ENCODE assay signal across 8 mouse cellular contexts in genomic region chr11:97302231-97302781, GRCm38 (mm10). TPM values are rescaled to one million over a fixed set of nuclear protein-coding genes. Genes with fewer than 3 reads are reported as not detected.
DNase-seq lines count a peak whose midpoint lies in the region; ATAC-seq lines count a peak whose summit lies in the region.

No protein-coding gene starts in this region.

- no peak overlapping the region for H3K9ac ChIP-seq in hindbrain, embryonic 15.5 days
- no peak overlapping the region for H3K9ac ChIP-seq in hindbrain, embryonic 11.5 days (ENCODE audit: low read depth, low read length)
- no peak overlapping the region for H3K9ac ChIP-seq in limb, embryonic 15.5 days

- H3K9me3 ChIP-seq in hindbrain, embryonic 15.5 days: no peaks in the 10 kb centered on the region
- H3K9me3 ChIP-seq in hindbrain, embryonic 11.5 days (ENCODE audit: control insufficient read depth, low read length): no peaks in the 10 kb centered on the region
- H3K9me3 ChIP-seq in heart, embryonic 10.5 days: no peaks in the 10 kb centered on the region
- H3K9me3 ChIP-seq in limb, embryonic 15.5 days: no peaks in the 10 kb centered on the region

- WGBS in hindbrain, embryonic 15.5 days: 30% methylated on average over 7 of the region's 7 CpGs
- 49% methylated on average over 7 of the region's 7 CpGs for WGBS in hindbrain, embryonic 11.5 days
- 34% methylated on average over 7 of the region's 7 CpGs for WGBS in heart, embryonic 10.5 days
- 26% methylated on average over 7 of the region's 7 CpGs for whole genome bisulfite sequencing in limb, embryonic 15.5 days

- no peak for DNase-seq in hindbrain, embryonic 11.5 days (ENCODE audit: low spot score)
- DNase-seq in Muller cell, postnatal 12 days (ENCODE audit: inconsistent ontology term): peak; percentile 83
- no peak for DNase-seq in heart, embryonic 10.5 days (ENCODE audit: low spot score)
- no peak for DNase-seq in cerebellum, postnatal 25 days
- DNase-seq in c-Kit-positive CD71-positive TER-119-positive erythroid progenitor cells, embryonic 14.5 days (ENCODE audit: low spot score): no peak
- no peak for DNase-seq in left cerebral cortex, postnatal 4 days

- 0 out of 2 replicates have a peak overlapping the region, but pooled peaks have one; percentile 37 for H3K27ac ChIP-seq in hindbrain, embryonic 15.5 days (replicated peaks)
- no peak overlapping the region for H3K27ac ChIP-seq in hindbrain, embryonic 11.5 days (ENCODE audit: low read depth, low read length)
- 0 out of 2 replicates have a peak overlapping the region, but pooled peaks have one; percentile 25 for H3K27ac ChIP-seq in heart, embryonic 10.5 days
- peak overlapping the region; percentile 72 for H3K27ac ChIP-seq in limb, embryonic 15.5 days

- no peaks in the 10 kb centered on the region for H3K36me3 ChIP-seq in hindbrain, embryonic 15.5 days
- no peaks in the 10 kb centered on the region for H3K36me3 ChIP-seq in hindbrain, embryonic 11.5 days (ENCODE audit: control insufficient read depth, insufficient read depth, low read length)
- H3K36me3 ChIP-seq in heart, embryonic 10.5 days: no peaks in the 10 kb centered on the region
- no peaks in the 10 kb centered on the region for H3K36me3 ChIP-seq in limb, embryonic 15.5 days

- intact Hi-C loops in left cerebral cortex, postnatal 4 days (cut with DNase I): no loop called here

- no peaks in the 10 kb centered on the region for H3K4me1 ChIP-seq in hindbrain, embryonic 15.5 days (replicated peaks)
- no peaks in the 10 kb centered on the region for H3K4me1 ChIP-seq in hindbrain, embryonic 11.5 days (replicated peaks; ENCODE audit: control insufficient read depth, insufficient read depth, low read length)
- peaks cover 10% of the 10 kb centered on the region; the same call in 1 of the 2 replicates for H3K4me1 ChIP-seq in heart, embryonic 10.5 days
- H3K4me1 ChIP-seq in limb, embryonic 15.5 days: 0 out of 2 replicates have a peak, but pooled peaks cover 4% of the 10 kb centered on the region

- ATAC-seq in hindbrain, embryonic 15.5 days (ENCODE audit: low FRiP score, low read depth): no peak
- ATAC-seq in hindbrain, embryonic 11.5 days (ENCODE audit: low FRiP score): no peak
- ATAC-seq in limb, embryonic 15.5 days (ENCODE audit: insufficient number of reproducible peaks, low FRiP score, low TSS enrichment, low read depth): no peak

- no peak overlapping the region for H3K4me3 ChIP-seq in hindbrain, embryonic 15.5 days
- no peak overlapping the region for H3K4me3 ChIP-seq in hindbrain, embryonic 11.5 days (ENCODE audit: low read depth, low read length)
- no peak overlapping the region for H3K4me3 ChIP-seq in heart, embryonic 10.5 days
- no peak overlapping the region for H3K4me3 ChIP-seq in limb, embryonic 15.5 days

- no peak overlapping the region for H3K4me2 ChIP-seq in hindbrain, embryonic 15.5 days
- no peak overlapping the region for H3K4me2 ChIP-seq in hindbrain, embryonic 11.5 days (replicated peaks; ENCODE audit: low read depth, low read length)
- H3K4me2 ChIP-seq in limb, embryonic 15.5 days: no peak overlapping the region

- H3K27me3 ChIP-seq in hindbrain, embryonic 15.5 days: no peaks in the 10 kb centered on the region
- no peaks in the 10 kb centered on the region for H3K27me3 ChIP-seq in hindbrain, embryonic 11.5 days (ENCODE audit: control insufficient read depth, insufficient read depth, low read length)
- no peaks in the 10 kb centered on the region for H3K27me3 ChIP-seq in heart, embryonic 10.5 days (ENCODE audit: insufficient read depth, poor library complexity, severe bottlenecking)
- no peaks in the 10 kb centered on the region for H3K27me3 ChIP-seq in limb, embryonic 15.5 days

RNA-seq across cellular contexts. Expression of gene Mrpl45, which starts 13.2 kb away (rescaled TPM):
- 36.8 and 38.2 TPM in 2 replicates for polyA plus RNA-seq in hindbrain, embryonic 15.5 days (2015; fragmentation: Nextera tagmentation; extraction: Ambion mirVana)
- 51.4 and 52.9 TPM in 2 replicates for polyA plus RNA-seq in hindbrain, embryonic 11.5 days (2014; fragmentation: Nextera tagmentation; extraction: Ambion mirVana)
- polyA plus RNA-seq in heart, embryonic 10.5 days (2016; fragmentation: Nextera tagmentation; extraction: Ambion mirVana): 63.7 and 65.8 TPM in 2 replicates
- polyA plus RNA-seq in limb, embryonic 15.5 days (2015; fragmentation: Nextera tagmentation; extraction: Ambion mirVana): 37.6 and 41.4 TPM in 2 replicates
- total RNA-seq in left cerebral cortex, postnatal 4 days (2021): 10 to 100 TPM; 22.8 to 23.1 TPM

RNA-seq across cellular contexts. Expression of gene Npepps, which starts 21.9 kb away (rescaled TPM):
- 131 and 142 TPM in 2 replicates for polyA plus RNA-seq in hindbrain, embryonic 15.5 days (2015; fragmentation: Nextera tagmentation; extraction: Ambion mirVana)
- 93.6 and 108 TPM in 2 replicates for polyA plus RNA-seq in hindbrain, embryonic 11.5 days (2014; fragmentation: Nextera tagmentation; extraction: Ambion mirVana)
- 83.9 and 90.7 TPM in 2 replicates for polyA plus RNA-seq in heart, embryonic 10.5 days (2016; fragmentation: Nextera tagmentation; extraction: Ambion mirVana)
- polyA plus RNA-seq in limb, embryonic 15.5 days (2015; fragmentation: Nextera tagmentation; extraction: Ambion mirVana): 95.9 and 108 TPM in 2 replicates
- total RNA-seq in left cerebral cortex, postnatal 4 days (2021): 100 to 1,000 TPM; 178 to 180 TPM

RNA-seq across cellular contexts. Expression of gene Gpr179, which starts 49.6 kb away (rescaled TPM):
- polyA plus RNA-seq in hindbrain, embryonic 15.5 days (2015; fragmentation: Nextera tagmentation; extraction: Ambion mirVana): 0.12 and 0.30 TPM in 2 replicates
- polyA plus RNA-seq in hindbrain, embryonic 11.5 days (2014; fragmentation: Nextera tagmentation; extraction: Ambion mirVana): 0.46 TPM in 1 of 2 replicates, not detected in the other
- 0.04 and 0.12 TPM in 2 replicates for polyA plus RNA-seq in heart, embryonic 10.5 days (2016; fragmentation: Nextera tagmentation; extraction: Ambion mirVana)
- 0.09 and 0.10 TPM in 2 replicates for polyA plus RNA-seq in limb, embryonic 15.5 days (2015; fragmentation: Nextera tagmentation; extraction: Ambion mirVana)
- total RNA-seq in left cerebral cortex, postnatal 4 days (2021): under 1 TPM; 0.10 to 0.24 TPM
